Mouse (Mus musculus) hindbrain, embryonic 12.5 days (tissue): Measurements from ENCODE around the gene Noc4l. TPM values are rescaled to one million over a fixed set of nuclear protein-coding genes. Genes with fewer than 3 reads are reported as not detected.

Experiments used
- ATAC-seq: fragments of 200-750 bp; cut with Nextera tagmentation; 2 replicates; pipeline ENCODE4 v1.8.0; 2017; ENCODE audit warnings: moderate TSS enrichment; ENCODE audit not compliant: low FRiP score
- H3K27ac ChIP-seq: fragments of 300-500 bp; sonication (generic); 2 replicates; pipeline ENCODE4 v1.5.1; 2016; ENCODE audit warnings: mild to moderate bottlenecking
- H3K27me3 ChIP-seq: fragments of 300-500 bp; sonication (generic); 2 replicates; pipeline ENCODE4 v1.6.1; 2016; ENCODE audit warnings: mild to moderate bottlenecking
- H3K36me3 ChIP-seq: fragments of 300-500 bp; sonication (generic); 2 replicates; pipeline ENCODE4 v1.6.1; 2016; ENCODE audit warnings: mild to moderate bottlenecking
- H3K4me1 ChIP-seq: fragments of 300-500 bp; sonication (generic); 2 replicates; pipeline ENCODE4 v1.6.1; 2016
- H3K4me2 ChIP-seq: fragments of 300-500 bp; sonication (generic); replicated peaks from 2 replicates; pipeline ENCODE4 v1.6.1; 2016; ENCODE audit warnings: mild to moderate bottlenecking
- H3K4me3 ChIP-seq: fragments of 300-500 bp; sonication (generic); 2 replicates; pipeline ENCODE4 v1.5.1; 2016; ENCODE audit warnings: mild to moderate bottlenecking
- H3K9ac ChIP-seq: fragments of 300-500 bp; sonication (generic); 2 replicates; pipeline ENCODE4 v1.6.1; 2016; ENCODE audit warnings: mild to moderate bottlenecking, moderate library complexity
- H3K9me3 ChIP-seq: fragments of 300-500 bp; sonication (generic); replicated peaks from 2 replicates; pipeline ENCODE4 v1.6.1; 2016; ENCODE audit warnings: mild to moderate bottlenecking
- WGBS: fragments of 180-500 bp; shearing (Covaris S2); methylation state at CpG from one replicate; pipeline ENCODE4 v1.1.7; 2016; 5-methylcytosine and 5-hydroxymethylcytosine counted together
- polyA plus RNA-seq: library from polyadenylated mRNA; unstranded; fragments of >200 nt; fragmentation: Nextera tagmentation; extraction: Ambion mirVana; gene quantifications from 2 replicates; pipeline ENCODE4 v1.2.1, GENCODE M21; 2016

The Noc4l gene
- polyA plus RNA-seq, 1 experiment from 2014 or later, result 50.0 TPM

DNA sequence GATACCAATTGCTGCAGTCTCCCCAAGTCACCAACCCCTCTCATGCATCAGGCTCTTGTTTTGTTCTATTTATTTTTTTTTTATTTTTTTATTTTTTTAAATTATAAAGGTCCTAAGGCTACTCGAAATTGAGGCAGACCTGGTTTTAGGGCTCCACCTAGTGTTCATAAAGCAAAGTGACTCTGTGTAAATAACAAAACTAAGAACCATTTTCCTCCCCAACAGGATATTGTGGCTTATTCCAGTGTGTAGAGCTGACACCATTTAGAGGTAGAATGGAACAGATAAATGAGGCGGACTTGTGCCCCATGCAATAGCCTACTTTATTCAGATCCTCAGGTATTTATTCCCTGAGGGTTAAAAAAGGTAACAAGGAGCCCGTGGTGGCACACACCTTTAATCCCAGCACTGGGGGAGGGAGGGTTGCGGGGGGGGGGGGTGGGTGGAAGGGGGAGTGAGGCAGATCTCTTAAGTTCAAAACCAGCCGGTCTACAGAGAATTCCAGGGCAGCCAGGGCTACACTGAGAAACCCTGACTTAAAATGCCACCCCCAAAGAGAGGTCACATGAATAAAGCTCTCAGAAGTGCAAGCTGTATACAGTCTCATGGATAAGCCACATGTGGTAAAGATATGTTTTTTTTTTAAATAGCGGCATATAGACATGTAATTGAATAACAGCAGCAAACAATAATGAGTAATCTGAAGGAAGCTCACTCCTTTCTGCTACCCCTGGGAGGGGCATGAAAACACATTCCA, 17.1 kb downstream of the Noc4l start:
- H3K27me3 ChIP-seq, result no peaks in the 10 kb centered on the region
- no peaks in the 10 kb centered on the region for H3K36me3 ChIP-seq
- no peaks in the 10 kb centered on the region for H3K9me3 ChIP-seq
- H3K9ac ChIP-seq, result no peak overlapping the region
- H3K4me1 ChIP-seq, result peaks cover 3% of the 10 kb centered on the region; the same call in 1 of the 2 replicates
- H3K4me3 ChIP-seq, result no peak overlapping the region
- WGBS, result 45% methylated on average over 6 of the region's 6 CpGs
- no peak overlapping the region for H3K4me2 ChIP-seq
- ATAC-seq, result 0 out of 2 replicates have a peak, but pooled peaks have one; percentile 40
- no peak overlapping the region for H3K27ac ChIP-seq

DNA sequence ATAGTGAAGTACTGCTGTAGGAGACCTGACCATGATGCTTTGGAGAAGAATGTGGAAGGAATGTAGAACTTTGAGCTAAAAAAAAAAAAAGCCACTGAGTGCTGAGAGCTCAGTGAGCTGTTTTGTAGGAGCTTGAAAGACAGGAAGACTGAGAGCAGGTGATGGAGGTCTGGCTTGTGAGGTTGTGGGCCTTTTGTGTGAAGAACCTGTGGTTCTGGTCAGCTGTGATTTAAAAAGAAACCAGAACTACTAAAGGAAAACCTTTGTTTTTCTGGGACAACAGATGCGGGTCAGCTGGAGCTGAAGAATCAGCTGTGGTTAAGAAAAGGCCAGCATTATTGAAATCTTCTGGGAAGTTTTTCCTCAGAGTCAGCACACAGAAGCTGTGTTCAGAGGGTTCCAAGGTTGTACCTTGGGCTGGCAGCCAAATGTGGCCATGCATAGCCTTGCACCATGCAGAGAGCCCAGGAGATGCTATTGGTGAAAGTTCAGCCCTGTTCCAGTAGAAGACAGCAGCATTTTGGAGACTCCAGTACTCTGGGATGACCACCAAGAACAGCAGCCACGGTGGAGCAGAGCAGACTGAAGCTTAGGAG, 23.6 kb downstream of the Noc4l start:
- WGBS, result 87% methylated on average over 2 of the region's 2 CpGs
- H3K27me3 ChIP-seq, result no peaks in the 10 kb centered on the region
- H3K36me3 ChIP-seq, result no peaks in the 10 kb centered on the region
- no peak overlapping the region for H3K9ac ChIP-seq
- H3K4me3 ChIP-seq, result no peak overlapping the region
- H3K9me3 ChIP-seq, result no peaks in the 10 kb centered on the region
- ATAC-seq, result no peak
- H3K27ac ChIP-seq, result no peak overlapping the region
- peaks cover 6% of the 10 kb centered on the region for H3K4me1 ChIP-seq
- no peak overlapping the region for H3K4me2 ChIP-seq

DNA sequence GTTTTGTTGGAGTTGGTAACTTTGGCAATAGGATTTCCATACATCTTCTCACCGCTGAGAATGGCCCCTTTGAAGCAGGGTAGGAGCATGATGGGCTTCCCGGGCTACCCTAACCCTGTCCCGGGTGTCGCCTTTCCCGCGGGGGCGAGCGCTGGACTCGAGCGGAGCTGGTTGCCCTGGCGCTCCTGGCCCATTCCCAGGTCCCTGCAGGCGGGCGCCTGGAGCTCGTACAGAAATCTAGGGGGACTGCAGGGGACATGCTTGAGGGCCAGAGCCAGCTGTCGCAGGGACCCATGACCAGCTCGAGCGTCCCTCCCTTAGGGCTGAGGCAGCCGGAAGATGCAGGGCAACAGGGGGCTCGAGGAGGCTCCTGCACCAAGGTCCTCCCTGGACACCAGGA, 25.1 kb downstream of the Noc4l start:
- Histone ChIP-seq H3K27ac (no peak overlapping the region), H3K4me3 (no peak overlapping the region), H3K36me3 (no peaks in the 10 kb centered on the region), H3K4me2 (no peak overlapping the region; the same call in 1 of the 2 replicates), H3K9ac (no peak overlapping the region), H3K4me1 (peaks cover 6% of the 10 kb centered on the region), H3K9me3 (no peaks in the 10 kb centered on the region), H3K27me3 (no peaks in the 10 kb centered on the region)
- WGBS, result 24% methylated on average over 19 of the region's 19 CpGs
- no peak for ATAC-seq

DNA sequence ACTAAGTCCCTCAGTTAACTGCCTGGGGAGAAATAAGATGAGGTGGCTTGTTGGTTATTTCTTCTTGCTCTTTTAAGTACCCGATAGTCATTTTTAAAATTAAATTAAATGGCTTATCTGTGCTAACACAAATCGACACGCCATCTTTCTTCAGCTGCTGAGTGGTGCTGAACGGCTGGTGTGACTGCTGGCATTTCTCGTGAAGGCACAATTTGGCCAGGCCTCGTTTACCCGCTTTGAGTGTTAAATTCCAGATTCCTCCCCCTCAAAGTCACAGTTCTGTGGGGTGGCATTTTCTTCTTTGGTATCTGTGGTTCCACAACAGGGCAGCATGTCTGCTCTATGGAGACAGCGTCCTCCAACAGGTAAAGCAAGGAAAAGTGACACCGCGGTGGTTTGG, 25.9 kb downstream of the Noc4l start:
- no peaks in the 10 kb centered on the region for H3K9me3 ChIP-seq
- 79% methylated on average over 10 of the region's 10 CpGs for WGBS
- H3K4me2 ChIP-seq, result no peak overlapping the region
- no peaks in the 10 kb centered on the region for H3K36me3 ChIP-seq
- H3K27ac ChIP-seq, result no peak overlapping the region
- no peak for ATAC-seq
- H3K4me1 ChIP-seq, result peaks cover 6% of the 10 kb centered on the region
- no peaks in the 10 kb centered on the region for H3K27me3 ChIP-seq
- no peak overlapping the region for H3K9ac ChIP-seq
- no peak overlapping the region for H3K4me3 ChIP-seq

DNA sequence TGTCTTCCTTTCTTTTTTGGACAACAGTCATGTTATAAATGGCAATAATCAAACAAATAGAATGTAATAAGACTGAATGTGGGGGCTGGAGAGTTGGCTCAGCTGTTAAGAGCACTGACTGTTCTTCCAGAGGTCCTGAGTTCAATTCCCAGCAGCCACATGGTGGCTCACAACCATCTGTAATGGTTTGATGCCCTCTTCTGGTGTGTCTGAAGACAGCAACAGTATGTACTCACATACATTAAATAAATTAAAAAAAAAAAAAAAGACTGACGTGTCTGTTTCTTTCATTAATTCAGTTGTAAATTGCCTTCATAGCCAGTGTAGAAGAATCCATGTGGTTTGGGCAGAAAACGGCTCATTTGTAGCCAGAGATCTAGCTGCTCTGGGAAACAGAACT, 28.9 kb downstream of the Noc4l start:
- Histone ChIP-seq H3K27ac (no peak overlapping the region), H3K4me1 (peaks cover 6% of the 10 kb centered on the region), H3K4me3 (no peak overlapping the region), H3K27me3 (no peaks in the 10 kb centered on the region), H3K36me3 (no peaks in the 10 kb centered on the region; the same call in 1 of the 2 replicates), H3K9ac (no peak overlapping the region), H3K4me2 (no peak overlapping the region), H3K9me3 (no peaks in the 10 kb centered on the region)
- whole genome bisulfite sequencing, result 88% methylated on average over 2 of the region's 2 CpGs
- ATAC-seq, result no peak

DNA sequence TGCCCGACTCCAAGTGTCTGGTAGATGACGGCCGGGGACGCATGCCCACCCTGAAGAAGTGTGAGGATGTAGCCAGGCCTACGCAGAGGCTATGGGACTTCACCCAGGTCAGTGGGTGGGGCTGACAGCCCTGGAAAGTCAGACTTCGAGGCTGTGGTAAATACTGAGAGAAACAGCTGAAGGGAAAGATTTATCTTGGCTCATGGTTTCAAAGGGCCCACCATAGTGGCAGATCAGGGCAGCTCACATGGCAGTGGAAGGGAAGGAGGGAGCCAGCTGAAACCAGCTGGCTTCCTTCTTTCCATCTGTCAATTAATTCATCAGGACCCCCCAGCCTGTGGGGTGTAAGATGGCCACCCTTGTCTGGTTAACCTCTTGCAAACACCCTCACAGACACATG, 34.0 kb downstream of the Noc4l start:
- no peaks in the 10 kb centered on the region for H3K27me3 ChIP-seq
- H3K4me1 ChIP-seq, result 0 out of 2 replicates have a peak, but pooled peaks cover 4% of the 10 kb centered on the region
- H3K4me2 ChIP-seq, result no peak overlapping the region
- H3K36me3 ChIP-seq, result no peaks in the 10 kb centered on the region; the same call in 1 of the 2 replicates
- H3K27ac ChIP-seq, result no peak overlapping the region
- H3K9me3 ChIP-seq, result no peaks in the 10 kb centered on the region
- H3K4me3 ChIP-seq, result no peak overlapping the region
- WGBS, result 91% methylated on average over 6 of the region's 6 CpGs
- no peak for ATAC-seq
- H3K9ac ChIP-seq, result no peak overlapping the region

DNA sequence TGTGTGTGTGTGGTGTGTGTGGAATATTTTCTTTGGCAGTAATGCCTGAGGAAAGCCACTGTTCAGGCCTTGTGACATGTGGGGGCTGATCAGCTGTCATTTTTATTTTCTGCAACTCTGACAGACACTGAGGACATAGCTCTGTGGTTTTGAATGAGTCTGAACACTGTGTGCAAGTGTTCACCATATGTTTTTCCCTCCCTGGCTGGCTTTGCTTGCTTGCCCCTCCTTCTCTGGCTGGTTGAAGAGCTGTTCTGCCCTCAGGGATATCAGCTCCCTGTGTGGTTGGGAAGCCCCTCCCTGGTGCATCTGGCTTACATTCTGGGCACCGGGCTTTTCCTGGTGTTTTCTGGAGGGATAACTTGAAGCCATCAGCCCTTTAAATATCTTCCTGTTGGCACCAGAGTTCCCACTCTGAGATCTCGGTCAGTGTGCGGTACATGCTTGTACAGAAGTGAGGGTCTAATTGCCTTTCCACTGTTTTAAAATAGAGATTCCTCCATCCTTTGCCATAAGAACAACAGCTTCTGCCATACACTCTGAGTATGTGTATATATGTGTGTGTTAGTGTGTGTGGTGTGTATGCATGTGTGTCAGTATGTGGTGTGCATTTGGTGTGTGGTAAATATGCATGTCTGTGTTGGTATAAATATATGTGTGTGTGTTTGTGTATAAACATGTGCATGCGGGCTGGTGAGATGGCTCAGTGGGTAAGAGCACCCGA, 41.6 kb downstream of the Noc4l start:
- 68% methylated on average over 5 of the region's 5 CpGs for WGBS
- Histone ChIP-seq H3K9ac (no peak overlapping the region), H3K36me3 (no peaks in the 10 kb centered on the region), H3K4me3 (no peak overlapping the region), H3K27me3 (no peaks in the 10 kb centered on the region), H3K4me2 (no peak overlapping the region), H3K9me3 (no peaks in the 10 kb centered on the region), H3K27ac (no peak overlapping the region), H3K4me1 (no peaks in the 10 kb centered on the region)
- no peak for ATAC-seq

DNA sequence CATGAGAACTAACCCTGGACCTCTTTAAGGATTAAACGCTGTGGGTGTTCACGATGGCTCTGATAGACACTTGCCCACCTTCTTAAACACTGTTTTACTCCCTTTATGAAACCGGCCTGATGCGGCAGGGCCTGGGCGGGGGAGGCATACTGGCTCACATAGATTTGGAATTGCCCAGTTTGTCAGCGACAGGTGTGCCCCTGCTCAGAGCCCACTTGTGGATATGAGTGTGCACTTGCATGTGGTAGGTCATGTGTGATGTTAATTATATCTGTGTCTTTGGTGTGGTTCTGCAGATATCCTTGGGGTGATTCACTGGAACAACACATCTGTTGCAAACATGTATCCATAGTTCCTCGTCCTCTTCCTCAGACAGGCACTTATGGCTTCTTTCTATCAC, 42.7 kb downstream of the Noc4l start:
- H3K9ac ChIP-seq, result no peak overlapping the region
- no peaks in the 10 kb centered on the region for H3K4me1 ChIP-seq
- no peak overlapping the region for H3K27ac ChIP-seq
- H3K27me3 ChIP-seq, result no peaks in the 10 kb centered on the region
- no peak for ATAC-seq
- H3K4me3 ChIP-seq, result no peak overlapping the region
- no peaks in the 10 kb centered on the region for H3K36me3 ChIP-seq
- no peak overlapping the region for H3K4me2 ChIP-seq
- 87% methylated on average over 7 of the region's 7 CpGs for WGBS
- no peaks in the 10 kb centered on the region for H3K9me3 ChIP-seq

DNA sequence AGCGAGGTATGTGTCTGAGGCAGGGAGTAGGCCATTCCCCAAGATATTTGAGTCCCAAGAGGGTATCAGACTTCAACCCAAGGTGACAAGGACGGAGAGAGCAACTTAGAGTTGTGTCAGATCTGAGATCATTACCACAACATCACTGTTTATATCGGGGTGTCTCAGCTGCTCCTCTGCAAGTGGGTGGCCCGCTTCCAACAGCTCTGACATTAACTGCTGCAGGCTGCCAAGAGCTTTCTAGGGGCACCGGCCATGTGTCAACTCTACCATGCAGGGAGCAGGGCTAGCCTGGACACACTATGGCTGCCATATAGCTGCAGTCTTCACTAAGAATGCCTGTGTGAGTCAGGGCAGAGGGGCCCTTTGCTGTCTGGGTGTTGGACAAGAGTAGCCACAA, 43.3 kb downstream of the Noc4l start:
- Histone ChIP-seq H3K27ac (no peak overlapping the region), H3K36me3 (no peaks in the 10 kb centered on the region)
- 83% methylated on average over 5 of the region's 5 CpGs for WGBS

DNA sequence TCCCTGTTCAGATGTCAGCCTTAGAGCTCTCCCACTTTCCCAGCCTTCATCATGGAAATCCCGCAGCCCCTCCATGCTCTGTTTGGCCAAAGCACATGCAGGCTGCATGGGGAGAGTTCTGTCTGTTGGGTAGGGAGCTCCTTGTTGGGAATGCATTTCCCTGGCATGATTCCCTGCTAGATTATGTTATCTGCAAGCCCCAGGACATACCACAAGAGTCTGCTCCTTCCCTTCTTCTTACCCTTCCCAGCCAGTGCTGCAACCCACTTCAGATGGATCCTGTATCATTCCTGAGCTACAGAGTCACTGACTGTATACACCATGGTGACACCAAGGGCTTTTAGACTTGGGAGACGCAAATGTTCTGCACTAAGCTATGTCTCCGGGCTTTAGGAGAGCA, 43.8 kb downstream of the Noc4l start:
- no peak overlapping the region for H3K9ac ChIP-seq
- ATAC-seq, result no peak
- no peaks in the 10 kb centered on the region for H3K27me3 ChIP-seq
- 91% methylated on average over 3 of the region's 3 CpGs for WGBS
- no peak overlapping the region for H3K4me2 ChIP-seq
- H3K27ac ChIP-seq, result no peak overlapping the region
- no peak overlapping the region for H3K4me3 ChIP-seq
- H3K36me3 ChIP-seq, result no peaks in the 10 kb centered on the region
- no peaks in the 10 kb centered on the region for H3K9me3 ChIP-seq
- no peaks in the 10 kb centered on the region for H3K4me1 ChIP-seq

More for the DNA sequence above, 43.3 kb downstream of the Noc4l start:
- no peak overlapping the region for H3K4me3 ChIP-seq
- H3K27me3 ChIP-seq, result no peaks in the 10 kb centered on the region
- ATAC-seq, result no peak
- H3K4me1 ChIP-seq, result no peaks in the 10 kb centered on the region
- H3K9ac ChIP-seq, result no peak overlapping the region
- H3K9me3 ChIP-seq, result no peaks in the 10 kb centered on the region
- no peak overlapping the region for H3K4me2 ChIP-seq

DNA sequence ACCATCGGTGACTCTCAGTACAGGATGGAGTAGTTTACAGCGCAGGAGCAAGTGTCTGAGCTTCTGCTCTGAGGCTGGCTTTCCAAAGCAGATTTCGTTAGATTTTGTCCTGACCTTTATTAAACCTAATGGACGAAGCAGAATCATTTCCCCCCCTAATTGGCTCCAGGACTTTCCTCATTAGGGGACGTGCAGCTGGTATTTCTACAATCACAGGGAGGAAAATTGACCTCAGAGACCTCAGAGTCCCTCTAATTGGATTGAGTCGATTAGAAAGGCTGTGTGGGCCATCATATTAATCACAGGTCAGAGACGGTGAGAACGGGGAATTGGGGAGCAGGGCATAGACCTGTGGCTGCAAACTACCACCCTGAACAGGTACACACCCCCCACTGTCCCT, 44.3 kb downstream of the Noc4l start:
- Histone ChIP-seq H3K27ac (no peak overlapping the region), H3K4me1 (no peaks in the 10 kb centered on the region), H3K36me3 (no peaks in the 10 kb centered on the region), H3K4me3 (no peak overlapping the region), H3K4me2 (no peak overlapping the region), H3K9ac (no peak overlapping the region), H3K9me3 (no peaks in the 10 kb centered on the region), H3K27me3 (no peaks in the 10 kb centered on the region)
- WGBS, result 64% methylated on average over 8 of the region's 8 CpGs
- ATAC-seq, result no peak

DNA sequence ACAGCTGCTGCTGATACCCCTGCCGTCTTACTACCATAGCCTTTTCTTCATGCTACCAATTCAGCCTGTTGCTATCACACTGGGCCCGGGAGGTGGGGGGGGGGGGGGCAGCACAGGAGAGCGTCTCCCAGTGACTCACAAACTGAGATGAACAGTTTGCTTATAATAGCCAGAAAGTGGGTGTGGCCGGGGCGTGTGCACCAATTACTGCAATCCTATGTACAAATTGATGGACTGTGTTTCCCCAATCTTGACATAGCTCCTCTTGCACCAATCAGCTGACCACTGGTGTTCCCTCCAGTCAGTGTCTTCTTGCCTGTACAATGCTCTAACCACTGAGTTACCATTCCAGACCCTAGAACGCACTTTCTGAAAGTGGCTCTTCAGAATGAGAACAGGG, 44.9 kb downstream of the Noc4l start:
- no peaks in the 10 kb centered on the region for H3K27me3 ChIP-seq
- H3K27ac ChIP-seq, result no peak overlapping the region
- WGBS, result 85% methylated on average over 6 of the region's 6 CpGs
- no peaks in the 10 kb centered on the region for H3K4me1 ChIP-seq
- H3K4me3 ChIP-seq, result no peak overlapping the region
- H3K9me3 ChIP-seq, result no peaks in the 10 kb centered on the region
- no peak for ATAC-seq
- no peak overlapping the region for H3K4me2 ChIP-seq
- H3K9ac ChIP-seq, result no peak overlapping the region
- H3K36me3 ChIP-seq, result no peaks in the 10 kb centered on the region
